Mouse (Mus musculus): ENCODE data around the gene Ddr2. TPM values are rescaled to one million over a fixed set of nuclear protein-coding genes. Genes with fewer than 3 reads are reported as not detected.
A peak's percentile ranks its signal among the peaks of the same experiment; 100 is the strongest.

The Ddr2 gene
- total and polyA plus RNA-seq, 2 experiments from 2014 or later = 8.2 to 9.7 TPM

GRCm38 (mm10) chr1:170039402-170039801 lies 71.2 kb downstream of the Ddr2 start:
- H3K4me2 ChIP-seq (ENCODE audit: low read depth) = no peak overlapping the region
- H3K9ac ChIP-seq = no peak overlapping the region
- 0 out of 2 replicates have a peak, but pooled peaks have one; percentile 12 for TF ChIP-seq CTCF (IDR thresholded peaks at IDR 0.05; ENCODE audit: low read depth)
- no peaks in the 10 kb centered on the region for H3K27me3 ChIP-seq (ENCODE audit: insufficient read depth, low read length)
- H3K27ac ChIP-seq (ENCODE audit: low read depth, low read length) = no peak overlapping the region
- no peaks in the 10 kb centered on the region for H3K4me1 ChIP-seq (ENCODE audit: insufficient read depth)
- DNase-seq (no peak), ATAC-seq (no peak)
- no peaks in the 10 kb centered on the region for H3K36me3 ChIP-seq (ENCODE audit: insufficient read depth)
- no peak overlapping the region for H3K4me3 ChIP-seq (ENCODE audit: low read depth, low read length)
- WGBS = 71% methylated on average over 4 of the region's 4 CpGs
- no peaks in the 10 kb centered on the region for H3K9me3 ChIP-seq (ENCODE audit: low read length)

- ATAC-seq (no peak), DNase-seq (no peak)
- H3K9me3 ChIP-seq (ENCODE audit: low read length) = no peaks in the 10 kb centered on the region
- H3K36me3 ChIP-seq (ENCODE audit: insufficient read depth) = no peaks in the 10 kb centered on the region
- H3K4me3 ChIP-seq (ENCODE audit: low read depth, low read length) = no peak overlapping the region
- H3K9ac ChIP-seq = no peak overlapping the region
- no peak overlapping the region for H3K27ac ChIP-seq (ENCODE audit: low read depth, low read length)
- no peak overlapping the region for H3K4me2 ChIP-seq (ENCODE audit: low read depth)
- no peaks in the 10 kb centered on the region for H3K27me3 ChIP-seq (ENCODE audit: insufficient read depth, low read length)
- WGBS = 85% methylated on average over 3 of the region's 3 CpGs
- no peaks in the 10 kb centered on the region for H3K4me1 ChIP-seq (ENCODE audit: insufficient read depth)
- TF ChIP-seq CTCF (IDR thresholded peaks at IDR 0.05; ENCODE audit: low read depth) = no peak
These were observed 75.0 kb downstream of the Ddr2 start for GRCm38 (mm10) chr1:170035575-170035974.

GRCm38 (mm10) chr1:170034961-170035360 lies 75.6 kb downstream of the Ddr2 start:
- Histone ChIP-seq H3K4me1 (ENCODE audit: insufficient read depth) (no peaks in the 10 kb centered on the region), H3K27ac (ENCODE audit: low read depth, low read length) (no peak overlapping the region), H3K4me3 (ENCODE audit: low read depth, low read length) (no peak overlapping the region), H3K9me3 (ENCODE audit: low read length) (no peaks in the 10 kb centered on the region), H3K9ac (no peak overlapping the region), H3K36me3 (ENCODE audit: insufficient read depth) (no peaks in the 10 kb centered on the region), H3K4me2 (ENCODE audit: low read depth) (no peak overlapping the region), H3K27me3 (ENCODE audit: insufficient read depth, low read length) (no peaks in the 10 kb centered on the region)
- no peak for TF ChIP-seq CTCF (IDR thresholded peaks at IDR 0.05; ENCODE audit: low read depth)
- DNase-seq (no peak), ATAC-seq (no peak)
- 95% methylated on average over 4 of the region's 4 CpGs for WGBS

GRCm38 (mm10) chr1:170031656-170032055 lies 78.9 kb downstream of the Ddr2 start:
- WGBS = 86% methylated on average over 3 of the region's 3 CpGs
- no peak overlapping the region for H3K27ac ChIP-seq (ENCODE audit: low read depth, low read length)
- no peaks in the 10 kb centered on the region for H3K27me3 ChIP-seq (ENCODE audit: insufficient read depth, low read length)
- H3K36me3 ChIP-seq (ENCODE audit: insufficient read depth) = no peaks in the 10 kb centered on the region
- H3K4me3 ChIP-seq (ENCODE audit: low read depth, low read length) = no peak overlapping the region
- H3K4me1 ChIP-seq (ENCODE audit: insufficient read depth) = no peaks in the 10 kb centered on the region
- H3K9ac ChIP-seq = no peak overlapping the region
- ATAC-seq (no peak), DNase-seq (no peak)
- H3K9me3 ChIP-seq (ENCODE audit: low read length) = no peaks in the 10 kb centered on the region
- TF ChIP-seq CTCF (IDR thresholded peaks at IDR 0.05; ENCODE audit: low read depth) = no peak
- H3K4me2 ChIP-seq (ENCODE audit: low read depth) = no peak overlapping the region

GRCm38 (mm10) chr1:170014784-170015183 lies 95.8 kb downstream of the Ddr2 start:
- ATAC-seq = peak; percentile 77
- H3K36me3 ChIP-seq (ENCODE audit: insufficient read depth) = no peaks in the 10 kb centered on the region

GRCm38 (mm10) chr1:170010716-170011505 lies 99.7 kb downstream of the Ddr2 start:
- no peaks in the 10 kb centered on the region for H3K4me1 ChIP-seq (ENCODE audit: insufficient read depth)
- TF ChIP-seq CTCF (IDR thresholded peaks at IDR 0.05; ENCODE audit: low read depth) = no peak
- no peaks in the 10 kb centered on the region for H3K27me3 ChIP-seq (ENCODE audit: insufficient read depth, low read length)
- no peaks in the 10 kb centered on the region for H3K36me3 ChIP-seq (ENCODE audit: insufficient read depth)
- H3K27ac ChIP-seq (ENCODE audit: low read depth, low read length) = no peak overlapping the region
- 91% methylated on average over 15 of the region's 15 CpGs for WGBS
- no peaks in the 10 kb centered on the region for H3K9me3 ChIP-seq (ENCODE audit: low read length)
- no peak overlapping the region for H3K4me3 ChIP-seq (ENCODE audit: low read depth, low read length)
- H3K9ac ChIP-seq = no peak overlapping the region
- no peak overlapping the region for H3K4me2 ChIP-seq (ENCODE audit: low read depth)
- no peak for DNase-seq
- no peak for ATAC-seq

More at GRCm38 (mm10) chr1:170014784-170015183, 95.8 kb downstream of the Ddr2 start:
- no peak overlapping the region for H3K4me3 ChIP-seq (ENCODE audit: low read depth, low read length)
- no peak overlapping the region for H3K27ac ChIP-seq (ENCODE audit: low read depth, low read length)
- peaks cover 12% of the 10 kb centered on the region; the same call in 1 of the 2 replicates for H3K9me3 ChIP-seq (ENCODE audit: low read length)
- H3K4me1 ChIP-seq (ENCODE audit: insufficient read depth) = no peaks in the 10 kb centered on the region
- no peaks in the 10 kb centered on the region for H3K27me3 ChIP-seq (ENCODE audit: insufficient read depth, low read length)
- 80% methylated on average over 3 of the region's 3 CpGs for WGBS
- H3K4me2 ChIP-seq (ENCODE audit: low read depth) = no peak overlapping the region
- H3K9ac ChIP-seq = no peak overlapping the region
- TF ChIP-seq CTCF (IDR thresholded peaks at IDR 0.05; ENCODE audit: low read depth) = no peak
- DNase-seq = peak; percentile 38

- Histone ChIP-seq H3K27me3 (ENCODE audit: insufficient read depth, low read length) (no peaks in the 10 kb centered on the region), H3K27ac (ENCODE audit: low read depth, low read length) (no peak overlapping the region), H3K36me3 (ENCODE audit: insufficient read depth) (no peaks in the 10 kb centered on the region), H3K4me3 (ENCODE audit: low read depth, low read length) (no peak overlapping the region), H3K9ac (no peak overlapping the region), H3K4me1 (ENCODE audit: insufficient read depth) (no peaks in the 10 kb centered on the region), H3K4me2 (ENCODE audit: low read depth) (no peak overlapping the region), H3K9me3 (ENCODE audit: low read length) (no peaks in the 10 kb centered on the region)
- WGBS = 98% methylated on average over 1 of the region's 1 CpGs
- TF ChIP-seq CTCF (IDR thresholded peaks at IDR 0.05; ENCODE audit: low read depth) = no peak
- no peak for ATAC-seq
- DNase-seq = no peak
These were observed 101.3 kb downstream of the Ddr2 start for GRCm38 (mm10) chr1:170009296-170009695.

Data from forebrain, postnatal 0 days (tissue).